Mouse (Mus musculus) layer of hippocampus, adult 11-12 months (tissue): ENCODE data around the gene Emp3.
"Not testable (repeated sequence)": the region's sequence is repeated elsewhere in the genome, so short reads cannot be mapped to it uniquely, and the experiment has no call there.

Experiments
- DNase-seq: peaks from one replicate; pipeline ENCODE4 v3.0.0; 2022; ENCODE audit warnings: low spot score

Gene Emp3

GRCm38 (mm10) chr7:45921242-45921621 is at the start of gene Emp3:
Emp3 (minus strand) TSS chr7:45921404.
- no peak for DNase-seq

DNA sequence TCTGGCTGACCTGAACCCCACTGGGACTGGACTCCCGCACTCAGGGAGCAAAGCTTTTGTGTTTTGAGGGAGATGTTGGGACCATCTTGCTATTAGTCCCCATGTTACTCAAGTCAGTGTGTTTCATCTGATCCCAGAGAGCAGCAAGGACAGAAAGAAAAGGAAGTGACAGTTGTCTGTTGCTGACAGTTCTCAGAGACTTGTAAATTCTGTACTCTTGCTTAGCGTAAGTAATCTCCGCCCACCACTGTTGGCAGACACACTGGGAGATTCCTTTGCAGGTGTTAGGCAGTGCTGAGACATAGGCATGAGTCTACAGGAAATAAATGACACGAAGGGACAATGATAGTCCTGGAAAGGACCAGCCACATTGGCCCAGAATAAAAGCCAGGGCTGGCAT is 35.4 kb upstream of the Emp3 start:
- no peak for DNase-seq

DNA sequence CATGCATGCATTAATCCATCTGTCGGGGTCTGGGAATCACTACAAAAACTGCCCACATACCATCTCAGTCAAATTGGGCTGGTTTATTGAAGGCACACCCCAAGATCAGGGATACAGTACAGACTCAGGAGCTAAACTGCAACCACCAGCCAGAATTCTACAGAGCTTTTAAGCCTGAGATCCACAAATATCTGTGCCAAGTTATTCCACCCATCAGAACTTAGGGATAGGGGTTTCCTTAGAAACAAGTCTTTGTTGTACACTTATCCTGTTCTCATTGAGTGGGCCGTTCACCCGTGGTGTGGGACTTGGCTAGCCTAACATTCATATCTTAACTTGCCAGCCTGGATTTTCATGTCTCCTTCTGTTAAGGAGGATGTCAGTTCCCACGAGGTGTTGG is 27.9 kb upstream of the Emp3 start:
- DNase-seq = no peak

- DNase-seq = not testable (repeated sequence)
Observed at GRCm38 (mm10) chr7:45943280-45943679, 22.1 kb upstream of the Emp3 start.

DNA sequence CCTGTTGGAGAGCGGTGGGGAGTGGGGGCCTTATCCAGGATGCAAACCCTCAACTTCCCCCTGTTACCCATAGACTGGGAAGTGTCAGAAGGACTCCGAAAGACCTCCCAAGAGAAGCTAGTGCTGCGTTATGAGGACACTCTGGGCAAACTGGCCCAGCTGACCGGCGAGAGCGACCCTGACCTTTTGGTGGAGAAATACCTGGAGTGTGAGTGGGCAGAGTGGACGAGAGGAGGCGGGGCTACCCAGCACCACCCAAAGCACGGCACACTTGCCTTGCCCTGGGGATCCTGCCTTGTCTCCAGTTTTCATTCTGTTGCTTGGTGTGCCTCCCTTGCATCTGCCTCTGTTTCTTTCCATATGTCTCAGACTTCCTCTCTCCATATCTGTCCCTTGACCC is 20.8 kb upstream of the Emp3 start:
- no peak for DNase-seq

GRCm38 (mm10) chr7:45939836-45940235 is 18.6 kb upstream of the Emp3 start:
- no peak for DNase-seq

- peak; percentile 71 for DNase-seq
Observed at GRCm38 (mm10) chr7:45935114-45935513, 13.9 kb upstream of the Emp3 start.

GRCm38 (mm10) chr7:45933766-45934165 is 12.6 kb upstream of the Emp3 start:
- not testable (repeated sequence) for DNase-seq

GRCm38 (mm10) chr7:45929688-45930087 is 8.5 kb upstream of the Emp3 start:
- no peak for DNase-seq

GRCm38 (mm10) chr7:45928626-45929295 is 7.6 kb upstream of the Emp3 start:
- no peak for DNase-seq

GRCm38 (mm10) chr7:45924429-45924816 is 3.2 kb upstream of the Emp3 start:
- DNase-seq = peak; percentile 18

GRCm38 (mm10) chr7:45923762-45924428 is 2.7 kb upstream of the Emp3 start, which contains the start of gene Ccdc114:
Ccdc114 (plus strand) TSS chr7:45924072.
- peak; percentile 56 for DNase-seq

GRCm38 (mm10) chr7:45922928-45923761 is 1.9 kb upstream of the Emp3 start:
- peak; percentile 96 for DNase-seq

DNA sequence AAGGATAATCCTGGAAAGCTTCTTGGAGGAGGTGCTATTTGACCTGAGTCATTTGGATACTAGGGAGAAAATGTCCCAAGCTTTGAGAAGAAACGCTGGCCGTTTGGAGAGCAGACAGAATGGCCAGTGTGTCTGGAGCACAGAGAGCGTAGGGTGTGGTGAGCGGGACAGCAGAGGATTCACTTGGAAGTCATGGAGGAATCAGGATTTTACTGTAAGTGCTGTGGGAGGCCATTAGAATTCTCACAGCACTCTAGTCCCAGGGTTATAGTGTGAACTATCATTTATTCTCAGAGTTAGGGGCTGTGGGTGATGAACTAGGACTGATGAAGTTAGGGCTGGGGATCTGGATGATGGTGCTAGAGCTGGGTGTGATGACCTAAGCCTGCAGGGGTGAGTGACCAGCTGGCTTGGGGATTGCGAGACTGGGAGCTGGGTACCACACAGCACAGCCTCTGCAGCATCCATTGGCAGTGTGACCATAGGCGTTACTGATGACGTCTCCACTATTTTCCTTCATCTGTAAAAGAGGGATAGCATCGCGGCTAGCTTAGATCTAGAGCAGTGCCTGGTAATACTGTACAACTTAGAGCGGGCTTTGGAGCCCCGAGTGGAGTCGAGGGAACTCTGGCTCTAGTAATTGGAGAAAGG is 871 bp upstream of the Emp3 start:
- DNase-seq = no peak

DNA sequence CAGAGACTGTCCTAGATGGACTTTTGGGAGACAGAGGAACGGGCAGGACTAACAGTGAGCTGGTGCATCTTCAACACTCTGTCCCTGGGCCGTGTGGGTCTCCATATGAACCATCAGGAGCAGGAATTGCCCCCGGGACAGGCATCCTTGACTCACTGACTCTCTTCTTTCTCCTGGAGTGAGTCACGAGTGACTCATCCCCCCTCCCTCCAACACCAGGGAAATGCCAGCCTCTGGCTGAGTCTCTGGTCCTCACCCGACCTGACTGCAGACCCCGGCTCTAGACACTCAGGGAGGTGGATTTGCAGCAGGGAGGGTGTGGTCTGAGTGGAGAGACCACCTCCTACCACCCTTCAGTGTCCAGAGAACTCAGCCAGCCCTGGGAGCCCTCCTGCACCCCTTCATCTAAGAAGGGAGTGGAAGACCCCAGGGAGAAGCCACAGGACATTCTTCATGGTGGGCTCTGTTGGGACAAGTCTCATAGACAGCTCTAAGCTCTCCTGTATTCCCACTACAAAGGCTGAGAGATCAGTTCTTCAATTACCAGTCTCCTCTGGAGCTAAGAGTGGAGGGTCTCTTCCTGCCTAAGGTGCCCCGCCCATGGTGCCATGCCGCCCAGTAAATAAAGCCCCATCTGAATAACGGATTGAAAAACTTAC is 492 bp downstream of the Emp3 start:
- peak; percentile 18 for DNase-seq

- no peak for DNase-seq
Observed at GRCm38 (mm10) chr7:45919761-45920160, 1.4 kb downstream of the Emp3 start.

GRCm38 (mm10) chr7:45919083-45919671 is 2.0 kb downstream of the Emp3 start:
- DNase-seq = no peak

DNA sequence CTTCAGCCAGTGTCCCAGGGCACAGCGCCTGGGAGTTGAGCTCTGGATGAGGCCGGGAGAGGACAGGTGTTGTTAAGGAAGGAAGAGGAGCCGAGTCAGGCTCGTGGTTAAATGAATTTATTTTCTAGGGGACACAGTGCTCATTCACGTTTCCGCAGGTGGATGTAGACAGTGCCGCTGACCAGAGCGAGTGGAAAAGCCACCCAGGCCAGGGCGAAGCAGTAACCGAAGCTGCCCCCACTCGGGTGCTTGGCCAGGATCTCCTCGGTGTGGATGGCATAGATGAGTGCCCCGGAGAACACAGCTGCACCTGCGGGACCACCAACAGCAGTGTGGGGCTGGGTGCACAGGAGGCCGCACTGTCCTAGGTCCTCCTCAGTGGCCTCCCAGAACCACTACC is 3.3 kb downstream of the Emp3 start:
- no peak for DNase-seq

DNA sequence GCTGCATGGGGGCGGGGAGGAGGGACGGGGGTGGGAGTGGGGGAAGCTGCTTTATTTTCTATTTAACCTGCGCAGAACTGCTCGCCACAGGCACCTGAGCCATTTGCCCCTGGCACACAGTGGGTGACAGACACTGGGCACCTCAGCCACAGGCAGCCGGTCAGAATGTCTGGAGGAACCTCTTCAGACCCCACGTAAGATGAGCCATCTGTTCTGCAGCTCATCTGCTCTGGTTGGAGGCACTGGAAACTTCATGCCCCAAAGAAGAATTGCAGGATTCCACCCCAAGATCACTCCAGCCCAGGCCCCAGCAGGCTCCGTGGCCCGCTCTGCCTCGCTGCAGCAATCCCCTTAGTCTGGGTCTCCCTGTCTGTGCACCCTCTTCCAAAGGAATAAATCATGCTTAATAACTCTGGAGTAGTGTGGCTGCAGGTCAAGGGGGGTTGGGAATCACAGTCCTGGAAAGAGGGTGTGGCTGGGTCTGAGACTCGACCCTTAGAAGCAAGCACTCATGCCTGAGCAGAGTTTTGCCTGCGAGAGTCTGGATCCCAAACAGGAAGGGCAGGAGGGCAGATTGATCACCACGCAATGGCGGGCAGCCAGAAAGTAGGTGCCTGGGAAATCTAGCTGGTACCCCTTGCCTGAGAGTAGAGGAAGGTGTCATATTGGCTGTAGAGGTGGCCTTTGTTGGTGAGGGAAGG is 4.0 kb downstream of the Emp3 start:
- DNase-seq = no peak

DNA sequence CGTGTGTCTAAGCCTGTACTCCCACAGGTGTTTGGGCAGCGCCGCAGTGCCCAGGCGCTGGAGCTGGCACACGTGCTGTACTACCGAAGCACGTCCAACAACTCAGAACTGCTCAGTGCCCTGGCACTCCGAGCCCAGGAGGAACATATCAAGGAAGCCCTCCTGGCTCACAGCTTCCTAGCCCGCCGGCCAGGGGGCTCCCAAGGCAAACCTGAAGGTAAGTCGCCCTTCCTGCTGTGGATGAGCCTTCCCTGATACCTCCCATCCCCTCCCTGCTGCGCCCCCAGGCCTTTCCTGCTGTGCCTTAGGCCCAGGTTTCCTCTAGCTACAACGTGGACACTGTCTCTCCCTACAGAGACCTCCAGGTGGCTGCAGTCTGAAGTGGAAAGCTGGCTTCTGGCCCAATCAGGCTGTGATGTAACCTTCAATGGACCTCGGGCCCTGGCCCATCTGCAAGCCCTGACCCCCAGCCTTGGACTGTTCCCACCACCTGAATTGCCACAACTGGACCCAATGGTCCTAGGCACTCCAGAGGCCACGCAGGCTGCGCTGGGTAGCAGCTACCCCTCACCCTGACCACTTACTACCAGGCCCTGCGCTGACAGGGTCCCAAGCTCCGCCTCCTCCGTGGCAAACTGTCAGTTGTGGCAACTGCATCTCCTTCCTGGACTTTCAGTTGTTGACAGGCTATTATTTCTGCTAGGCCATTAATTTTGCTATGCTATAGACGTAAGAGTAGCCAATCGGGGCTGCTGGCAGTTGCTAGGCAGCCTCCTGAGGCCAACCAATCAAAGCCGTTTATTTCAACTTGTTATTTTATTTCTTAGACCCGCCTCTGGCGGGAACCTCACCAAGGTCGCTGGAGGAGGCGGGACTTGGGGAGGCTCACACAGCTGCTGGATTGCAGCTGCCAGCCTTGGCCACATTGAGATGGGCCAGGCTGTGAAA is 4.9 kb downstream of the Emp3 start:
- DNase-seq = peak; percentile 82
